Mouse (Mus musculus) testis, adult 2 months (tissue): ENCODE data around the gene Cnp.

Source experiments
- CTCF ChIP-seq: fragments of 200-500 bp; IDR thresholded peaks from 2 replicates; pipeline ENCODE4 v1.5.1; 2012; ENCODE audit warnings: low read depth, mild to moderate bottlenecking, inconsistent platforms, low read length, moderate library complexity; ENCODE audit not compliant: control insufficient read depth, insufficient read depth, insufficient replicate concordance
- POLR2A ChIP-seq: fragments of 200-500 bp; IDR thresholded peaks from 2 replicates; pipeline ENCODE4 v1.6.1; 2012; ENCODE audit warnings: low read depth, mild to moderate bottlenecking, inconsistent platforms, low read length, moderate library complexity; ENCODE audit not compliant: control insufficient read depth

GRCm38 (mm10) chr11:100607121-100607520 lies 32.4 kb downstream of the Cnp start:
- no peak for TF ChIP-seq POLR2A
- TF ChIP-seq CTCF: no peak
